Mouse (Mus musculus) spleen, adult 2 months (tissue): ENCODE data around the gene Hspb1. TPM values are rescaled to one million over a fixed set of nuclear protein-coding genes. Genes with fewer than 3 reads are reported as not detected.

Experiments used
- DNase-seq, 2 experiments: peaks; one replicate each; pipeline versions ENCODE4 v3.0.0 to v3.0.0-alpha.2; 2012 to 2021; ENCODE audit warnings: low spot score in 2 of 2, low read depth in 1 of 2
- H3K27ac ChIP-seq: fragments of 200-500 bp; 2 replicates; pipeline ENCODE4 v1.5.1; 2012; ENCODE audit warnings: low read length, inconsistent platforms; ENCODE audit not compliant: insufficient read depth
- H3K27me3 ChIP-seq: fragments of 200-500 bp; 2 replicates; pipeline ENCODE4 v1.6.1; 2012; ENCODE audit warnings: mild to moderate bottlenecking, moderate library complexity, low read length, inconsistent platforms; ENCODE audit not compliant: control insufficient read depth, insufficient read depth
- H3K36me3 ChIP-seq: fragments of 200-500 bp; 2 replicates; pipeline ENCODE4 v1.6.1; 2012; ENCODE audit warnings: mild to moderate bottlenecking, low read length, inconsistent platforms; ENCODE audit not compliant: control insufficient read depth, insufficient read depth
- H3K4me1 ChIP-seq: fragments of 200-500 bp; 2 replicates; pipeline ENCODE4 v1.6.1; 2011; ENCODE audit warnings: inconsistent platforms; ENCODE audit not compliant: control insufficient read depth, insufficient read depth, insufficient read length
- H3K4me3 ChIP-seq: fragments of 200-500 bp; 2 replicates; pipeline ENCODE4 v1.5.1; 2011; ENCODE audit warnings: mild to moderate bottlenecking, inconsistent platforms; ENCODE audit not compliant: insufficient read depth, insufficient read length; ENCODE audit errors: extremely low read depth
- CTCF ChIP-seq: fragments of 200-500 bp; IDR thresholded peaks from 2 replicates; pipeline ENCODE4 v1.5.1; 2011; ENCODE audit warnings: mild to moderate bottlenecking, inconsistent platforms; ENCODE audit not compliant: insufficient read depth, insufficient read length, insufficient replicate concordance; ENCODE audit errors: extremely low read depth
- POLR2A ChIP-seq: fragments of 200-500 bp; IDR thresholded peaks from 2 replicates; pipeline ENCODE4 v1.6.1; 2011; ENCODE audit warnings: low read depth, low read length, inconsistent platforms
- WGBS: fragments of 180-500 bp; shearing (Covaris S2); methylation state at CpG from one replicate; pipeline ENCODE4 v1.1.7; 2018; 5-methylcytosine and 5-hydroxymethylcytosine counted together
- polyA plus RNA-seq: library from polyadenylated mRNA; depleted of rRNA; stranded (reverse); fragments of >200 nt; gene quantifications from 2 replicates; pipeline ENCODE4 v1.2.3, GENCODE M21; 2012

The Hspb1 gene
- polyA plus RNA-seq, 1 experiment: 34.0 TPM

DNA sequence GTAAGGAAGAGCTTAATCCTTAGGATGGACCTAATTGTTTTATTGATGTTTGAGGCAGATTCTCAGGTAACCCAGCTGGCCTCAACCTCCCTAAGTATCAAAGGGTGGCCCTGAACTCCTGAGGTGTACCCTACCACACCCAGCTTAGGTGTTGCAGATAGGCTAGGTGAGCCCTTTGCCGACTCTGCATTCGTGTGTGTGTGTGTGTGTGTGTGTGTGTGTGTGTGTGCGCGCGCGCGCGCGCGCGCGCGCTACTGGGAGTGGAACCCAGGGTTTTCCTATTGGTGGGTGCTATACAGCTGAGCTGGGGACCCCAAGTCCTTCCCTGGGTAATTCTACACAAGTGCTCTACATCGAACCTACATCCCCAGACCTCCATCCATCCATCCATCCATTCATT, 36.2 kb upstream of the Hspb1 start:
- Histone ChIP-seq H3K4me3 (no peak overlapping the region), H3K36me3 (no peaks in the 10 kb centered on the region), H3K27ac (no peak overlapping the region), H3K27me3 (peaks cover 18% of the 10 kb centered on the region), H3K4me1 (no peaks in the 10 kb centered on the region)
- no peak for TF ChIP-seq POLR2A
- TF ChIP-seq CTCF: no peak
- WGBS: 15% methylated on average over 14 of the region's 14 CpGs
- no peak for DNase-seq

DNA sequence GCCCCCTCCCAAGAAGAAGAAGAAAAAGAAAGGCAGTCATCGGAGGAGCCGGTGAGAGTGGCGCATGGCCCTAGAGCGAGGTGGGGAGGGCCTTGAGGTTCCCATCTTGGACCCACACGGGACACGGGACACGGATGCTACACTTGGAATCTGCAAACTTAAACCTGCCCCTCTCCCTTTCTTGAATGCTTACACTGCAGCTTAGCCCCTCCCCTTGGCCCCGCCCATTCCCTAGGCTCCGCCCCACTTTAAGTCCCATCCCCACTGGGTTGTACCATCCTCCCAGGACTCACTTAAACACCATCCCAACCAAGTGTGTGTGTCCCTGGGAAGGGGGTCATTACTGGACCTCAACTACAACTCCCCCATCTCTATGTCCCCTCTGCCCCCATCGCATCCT, 35.3 kb upstream of the Hspb1 start:
- H3K27me3 ChIP-seq: peaks cover 21% of the 10 kb centered on the region
- H3K27ac ChIP-seq: no peak overlapping the region
- TF ChIP-seq POLR2A: no peak
- no peak for TF ChIP-seq CTCF
- no peak overlapping the region for H3K4me3 ChIP-seq
- no peaks in the 10 kb centered on the region for H3K36me3 ChIP-seq
- WGBS: 4% methylated on average over 10 of the region's 10 CpGs
- H3K4me1 ChIP-seq: no peaks in the 10 kb centered on the region
- DNase-seq: no peak

DNA sequence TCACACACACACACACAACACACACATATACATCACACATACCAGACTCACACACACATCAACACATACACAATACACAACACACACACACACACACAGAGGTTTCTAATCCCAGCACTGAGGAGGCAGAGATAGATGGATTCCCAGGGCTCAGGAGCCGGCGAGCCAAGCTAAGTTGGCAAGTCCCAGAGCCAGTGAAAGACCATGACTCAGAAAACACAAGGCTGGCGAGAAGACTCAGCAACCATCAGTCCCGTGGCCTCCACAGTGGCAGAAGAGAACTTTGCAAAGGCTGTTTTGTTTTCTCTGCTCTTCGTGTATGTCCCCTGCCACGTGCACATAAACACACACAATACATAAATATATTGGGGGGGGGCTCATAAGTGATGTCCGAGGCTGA, 34.0 kb upstream of the Hspb1 start:
- TF ChIP-seq CTCF: no peak
- no peak for TF ChIP-seq POLR2A
- 54% methylated on average over 7 of the region's 7 CpGs for WGBS
- Histone ChIP-seq H3K27ac (no peak overlapping the region), H3K36me3 (no peaks in the 10 kb centered on the region), H3K27me3 (peaks cover 21% of the 10 kb centered on the region), H3K4me1 (no peaks in the 10 kb centered on the region), H3K4me3 (no peak overlapping the region)
- no peak for DNase-seq

DNA sequence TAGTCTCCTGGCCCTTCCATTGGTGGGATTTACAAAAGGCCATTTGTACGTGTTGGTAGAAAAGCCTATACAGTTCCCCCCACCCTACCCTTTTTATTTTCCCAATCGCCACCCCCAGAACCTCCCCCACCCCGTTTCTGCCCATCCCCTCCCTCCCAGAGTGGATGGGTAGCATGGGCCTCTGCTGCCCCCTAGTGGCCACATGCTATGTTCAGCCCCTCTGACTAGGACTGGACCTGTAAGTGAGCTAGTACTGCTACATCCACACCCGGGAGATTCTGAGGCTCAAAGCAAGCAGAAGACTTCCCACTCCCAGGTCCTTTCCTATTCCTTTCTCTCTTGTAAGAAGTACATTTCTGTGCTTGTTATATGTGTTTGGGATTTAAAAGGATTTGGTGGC, 32.6 kb upstream of the Hspb1 start:
- H3K27ac ChIP-seq: no peak overlapping the region
- no peak overlapping the region for H3K4me3 ChIP-seq
- 4% methylated on average over 4 of the region's 4 CpGs for WGBS
- peak; percentile 92; the same call in 1 of the 2 replicates for TF ChIP-seq CTCF
- no peak for TF ChIP-seq POLR2A
- peak in 1 of 2 experiments; percentile 55 for DNase-seq
- peaks cover 21% of the 10 kb centered on the region for H3K27me3 ChIP-seq
- no peaks in the 10 kb centered on the region for H3K36me3 ChIP-seq
- H3K4me1 ChIP-seq: no peaks in the 10 kb centered on the region

DNA sequence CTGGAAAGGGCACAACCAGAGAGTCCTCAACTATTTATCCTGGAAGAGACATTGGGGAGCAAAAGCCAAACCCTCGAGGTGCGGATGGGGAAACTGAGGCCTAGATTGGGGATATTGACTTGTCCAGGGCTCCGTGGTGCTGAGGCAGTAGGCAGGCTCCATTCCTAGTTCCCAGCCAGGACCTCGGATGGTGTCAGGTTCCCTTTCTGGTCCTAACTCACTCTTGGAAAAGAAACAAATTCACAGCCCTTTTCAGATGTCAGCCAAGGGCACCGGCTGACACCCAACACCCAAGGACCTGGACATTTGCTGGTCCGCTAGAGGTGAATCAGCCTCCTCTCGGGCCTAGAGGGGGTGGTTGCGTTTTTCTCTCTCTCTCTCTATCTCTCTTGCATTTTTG, 21.1 kb upstream of the Hspb1 start:
- no peak overlapping the region for H3K27ac ChIP-seq
- TF ChIP-seq CTCF: no peak
- no peak for TF ChIP-seq POLR2A
- DNase-seq: no peak
- no peaks in the 10 kb centered on the region for H3K36me3 ChIP-seq
- peaks cover 5% of the 10 kb centered on the region for H3K4me1 ChIP-seq
- H3K4me3 ChIP-seq: no peak overlapping the region
- peaks cover 22% of the 10 kb centered on the region for H3K27me3 ChIP-seq
- WGBS: 56% methylated on average over 8 of the region's 8 CpGs

DNA sequence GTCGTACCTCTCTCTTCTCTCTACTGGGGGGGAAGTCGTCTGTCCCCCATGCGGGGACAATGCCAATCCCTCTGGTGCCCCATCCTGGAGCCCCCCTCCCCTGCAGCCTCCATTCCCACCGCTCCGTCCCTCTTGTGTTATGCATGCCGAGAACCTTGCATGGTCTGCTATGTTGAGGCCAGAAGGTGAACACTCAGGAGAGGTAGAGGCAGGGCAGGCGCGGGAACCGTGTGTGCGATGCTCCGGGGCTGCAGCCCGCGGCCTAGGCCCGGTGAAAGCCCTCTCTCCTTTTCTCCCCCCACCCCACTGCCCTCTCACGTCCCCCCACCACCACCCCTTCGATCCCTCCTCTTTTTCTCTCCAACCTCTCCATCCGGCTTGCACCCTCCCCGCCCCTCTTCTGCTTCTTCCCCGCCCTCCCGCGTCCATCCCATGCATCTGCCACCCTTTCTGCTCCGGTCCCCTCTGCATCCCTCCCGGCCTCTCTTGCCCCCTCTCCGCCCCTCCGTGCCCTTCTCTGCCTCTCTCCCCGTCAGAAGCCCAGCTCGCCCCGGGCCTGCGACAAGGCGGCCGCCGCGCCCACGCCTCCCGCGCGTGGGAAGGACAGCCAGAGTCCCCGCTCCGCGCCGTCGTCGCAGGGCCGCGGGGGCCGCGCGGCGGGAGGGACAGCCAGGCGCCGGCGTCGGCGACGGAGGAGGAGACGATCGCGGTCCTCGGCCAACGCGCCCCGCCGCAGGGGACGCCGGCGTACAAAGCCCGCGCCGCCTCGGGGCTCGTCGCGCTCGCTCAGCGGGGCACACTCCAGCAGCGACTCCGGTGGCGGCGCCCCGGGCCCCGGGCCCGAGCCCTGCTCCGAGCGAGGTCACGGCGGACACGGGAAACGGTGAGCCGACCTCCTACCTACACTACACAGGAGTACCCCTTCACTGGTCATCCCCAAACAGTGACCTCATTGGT, 19.8 kb upstream of the Hspb1 start:
- 3% methylated on average over 85 of the region's 89 CpGs for WGBS
- TF ChIP-seq POLR2A (no peak), CTCF (no peak)
- no peak for DNase-seq
- peaks cover 5% of the 10 kb centered on the region for H3K4me1 ChIP-seq
- no peak overlapping the region for H3K27ac ChIP-seq
- peaks cover 22% of the 10 kb centered on the region for H3K27me3 ChIP-seq
- H3K36me3 ChIP-seq: no peaks in the 10 kb centered on the region
- peak overlapping the region; percentile 11; the same call in 1 of the 2 replicates for H3K4me3 ChIP-seq

DNA sequence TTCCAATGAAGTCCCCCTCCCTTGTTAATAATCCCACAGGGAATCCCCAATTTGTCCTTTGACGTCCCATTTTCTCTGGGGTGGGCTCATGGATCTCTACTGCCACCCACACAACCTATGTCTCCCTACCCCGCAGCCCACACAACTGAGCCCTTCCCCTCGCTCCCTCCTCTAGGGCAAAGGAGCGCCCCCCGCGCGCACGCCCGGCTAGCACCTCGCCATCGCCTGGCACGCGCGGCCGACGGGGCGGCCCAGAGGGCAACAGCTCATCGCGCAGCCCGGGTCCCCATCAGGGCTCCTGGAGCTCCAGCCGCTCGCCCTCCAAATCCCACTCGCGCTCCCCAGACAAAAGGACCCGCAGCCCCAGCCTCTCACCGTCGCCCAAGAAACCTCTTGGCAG, 19.1 kb upstream of the Hspb1 start:
- H3K27me3 ChIP-seq: peaks cover 22% of the 10 kb centered on the region
- H3K4me1 ChIP-seq: peaks cover 5% of the 10 kb centered on the region
- no peaks in the 10 kb centered on the region for H3K36me3 ChIP-seq
- H3K4me3 ChIP-seq: no peak overlapping the region
- TF ChIP-seq CTCF: no peak
- TF ChIP-seq POLR2A: no peak
- no peak overlapping the region for H3K27ac ChIP-seq
- no peak for DNase-seq
- WGBS: 11% methylated on average over 27 of the region's 27 CpGs
